Mouse (Mus musculus) monocyte, adult 5-6 weeks (primary cell): Measurements from ENCODE around the gene Clrn2. TPM values are rescaled to one million over a fixed set of nuclear protein-coding genes. Genes with fewer than 3 reads are reported as not detected.
"Not testable (repeated sequence)": the region's sequence is repeated elsewhere in the genome, so short reads cannot be mapped to it uniquely, and the experiment has no call there.

ENCODE experiments used
- ATAC-seq: fragments of 153-309, 156-312 bp; replicated peaks from 2 replicates; pipeline ENCODE4 v1.8.0; 2017; ENCODE audit warnings: mild to moderate bottlenecking; ENCODE audit not compliant: low TSS enrichment, insufficient number of reproducible peaks, severe bottlenecking, poor library complexity, low FRiP score
- total RNA-seq: library from RNA; stranded (forward); fragments of 200-1000, 200-491, 200-594 nt; gene quantifications from 3 replicates; pipeline ENCODE4 v1.2.3, GENCODE M21; 2017

Clrn2 gene
- total RNA-seq: not detected in 3 replicates

DNA sequence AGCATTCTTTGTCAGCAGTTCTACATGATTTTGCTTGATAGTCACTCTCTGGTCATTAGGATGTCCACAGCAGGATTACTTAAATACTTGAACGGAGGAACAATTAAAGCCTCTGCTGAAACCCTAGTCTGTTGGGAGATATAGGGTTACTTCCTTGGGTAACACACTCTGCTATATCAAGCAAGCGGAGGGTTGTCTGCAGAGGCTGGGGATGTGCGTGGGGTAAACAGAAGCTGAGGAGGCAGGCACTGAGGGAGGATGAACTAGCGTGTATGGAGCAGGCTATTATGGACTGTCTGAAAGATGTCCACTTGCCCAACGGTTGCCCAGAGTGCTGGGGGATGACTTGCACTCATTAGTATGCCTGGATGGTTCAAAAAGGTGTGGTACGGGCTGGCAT, at the start of gene Clrn2:
Clrn2 (plus strand) TSS at position 301 of the 400 bp plus-strand sequence.
- ATAC-seq: no peak

DNA sequence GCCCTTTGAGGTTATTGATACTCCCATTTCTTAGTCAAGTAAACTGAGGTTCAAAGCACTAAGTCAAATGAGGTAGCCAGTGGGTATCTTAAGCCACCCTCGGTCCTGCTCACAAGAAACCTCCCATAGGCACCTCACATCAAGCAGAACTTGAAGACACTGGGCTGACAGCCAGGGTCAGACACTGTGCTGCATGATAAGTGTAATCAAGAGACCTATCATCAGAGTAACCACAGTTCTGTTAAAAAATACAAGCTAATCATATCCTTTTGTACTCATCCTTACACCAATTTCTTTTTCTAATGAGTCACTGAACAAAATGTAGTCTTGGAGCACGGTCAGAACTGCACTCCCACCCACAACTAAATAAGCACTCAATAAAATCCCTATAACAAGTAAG, 47.4 kb upstream of the Clrn2 start:
- no peak for ATAC-seq

DNA sequence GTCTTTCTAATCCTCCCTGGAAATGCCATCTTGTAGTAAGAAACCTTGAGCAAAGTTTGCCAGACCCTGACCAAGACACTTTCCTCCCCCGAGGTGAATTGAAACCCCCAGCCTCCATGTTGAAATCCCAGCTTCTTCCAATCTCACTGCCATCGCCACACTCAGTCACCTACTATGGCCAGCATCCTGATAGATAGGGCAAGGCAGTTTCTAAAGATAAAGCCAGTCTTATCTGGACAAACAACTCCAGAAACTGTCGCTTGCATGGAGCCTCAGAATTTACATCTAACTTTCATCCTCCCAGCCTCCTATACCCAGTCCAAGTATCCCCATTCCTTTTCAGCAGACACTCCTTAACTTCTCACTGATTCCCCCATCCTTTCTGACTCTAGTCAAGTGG, 37.1 kb upstream of the Clrn2 start:
- ATAC-seq: no peak

DNA sequence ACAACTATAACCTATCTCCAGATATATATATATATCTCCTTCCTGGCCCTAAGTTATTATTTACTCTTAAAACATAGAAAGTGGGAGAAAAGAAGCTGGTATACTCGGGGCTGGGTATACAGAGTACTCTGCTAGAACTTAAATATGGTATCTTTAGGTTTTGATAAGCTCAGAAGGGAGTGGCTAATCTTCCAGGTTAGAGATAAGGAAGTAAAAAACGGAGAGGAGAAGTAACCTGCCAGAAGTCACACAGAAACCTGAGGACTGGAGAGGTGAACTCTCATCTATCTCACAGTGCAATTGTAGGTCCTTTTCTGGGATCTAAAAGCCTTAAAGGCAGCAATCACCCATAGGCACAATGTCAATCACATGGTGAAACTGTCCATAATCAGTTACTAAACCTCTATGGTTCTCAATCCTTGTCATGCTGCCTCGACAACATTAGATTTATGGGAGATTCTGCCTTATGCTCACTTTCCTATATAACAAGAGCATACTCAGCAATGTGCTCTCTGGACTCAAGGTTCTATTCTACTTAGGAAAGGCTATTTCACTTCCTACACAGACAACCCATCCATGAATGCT, 35.6 kb upstream of the Clrn2 start:
- ATAC-seq: no peak

DNA sequence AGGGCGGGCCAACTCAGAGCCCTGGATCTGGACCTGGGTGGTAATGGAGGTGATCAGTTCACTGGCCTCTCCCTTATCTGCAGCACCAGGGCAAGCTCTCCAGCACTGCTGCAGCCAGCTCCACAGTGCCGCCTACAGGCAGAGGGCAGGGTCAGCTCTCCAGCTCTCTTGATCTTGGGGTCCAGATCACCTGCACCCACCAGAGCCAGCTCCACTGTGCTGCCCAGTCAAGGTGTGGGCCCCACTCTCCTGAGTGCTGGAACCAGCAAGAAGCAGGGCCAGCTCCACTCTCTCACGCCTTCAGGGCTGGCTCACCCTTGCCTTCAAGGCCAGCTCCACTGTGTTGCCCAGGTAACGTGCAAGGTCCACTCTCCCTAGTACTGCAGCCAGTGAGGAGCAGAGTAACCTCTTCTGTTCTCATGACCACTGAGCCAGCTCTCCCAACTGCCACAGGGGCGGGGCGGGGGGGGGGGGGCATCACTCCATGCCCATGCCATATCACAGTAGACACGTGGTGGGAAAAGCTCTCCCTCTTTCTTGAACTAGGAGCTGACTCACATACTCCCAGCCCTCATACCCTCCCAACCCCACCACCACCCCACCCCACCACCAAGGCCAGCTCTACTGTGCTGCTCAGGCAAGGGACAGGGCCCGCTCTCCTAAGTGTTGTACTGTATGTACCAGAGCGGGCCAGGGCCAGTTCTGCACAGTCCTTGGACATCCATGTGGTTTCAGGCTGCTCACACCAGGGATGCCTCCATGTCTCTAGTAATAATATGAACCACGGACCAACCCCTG, 33.5 kb upstream of the Clrn2 start:
- no peak for ATAC-seq

DNA sequence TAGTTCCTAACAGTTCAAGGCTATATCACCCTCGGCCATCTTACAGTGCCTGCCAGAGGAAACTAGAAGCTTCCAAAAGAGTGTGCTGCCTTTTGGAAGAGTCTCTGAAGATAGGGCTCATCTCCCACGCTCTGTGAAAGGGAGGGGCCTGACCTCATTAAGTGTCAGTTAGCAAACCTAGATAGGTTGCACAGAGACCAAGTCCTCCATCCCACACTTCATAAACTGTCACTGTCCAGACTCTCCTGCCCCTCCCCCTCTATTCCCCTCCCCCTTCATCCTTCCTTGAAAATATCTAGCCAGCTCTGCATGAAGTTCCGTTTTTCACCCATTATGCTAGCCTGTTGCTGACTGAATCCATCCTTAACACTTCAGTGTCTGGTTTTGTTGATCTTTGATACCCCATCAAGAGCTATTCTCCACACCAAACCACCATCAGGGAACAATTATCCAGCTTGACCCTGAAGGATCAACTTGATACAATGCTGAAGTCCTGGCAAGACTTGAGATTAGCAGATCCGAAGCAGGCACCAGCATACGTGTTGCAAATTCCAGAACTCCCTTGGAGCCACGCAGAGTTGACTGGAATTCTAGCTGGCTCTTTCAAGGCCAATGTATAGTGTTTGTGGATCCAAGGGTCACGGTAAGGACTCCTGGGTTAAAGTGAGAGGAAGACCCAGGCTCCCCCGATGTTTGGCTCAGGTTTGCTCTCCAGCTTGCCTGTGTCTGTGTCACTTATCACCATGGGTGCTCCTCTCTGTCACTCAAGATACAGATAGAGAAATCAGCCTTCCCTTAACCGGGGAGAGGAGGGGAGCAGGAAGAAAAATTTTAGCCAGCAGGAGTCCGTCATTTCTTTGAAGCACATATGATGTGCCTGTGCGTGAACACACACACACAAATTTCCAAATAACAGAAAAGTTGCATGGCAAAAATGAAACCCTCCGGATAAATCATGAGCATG, 31.4 kb upstream of the Clrn2 start:
- ATAC-seq: no peak

DNA sequence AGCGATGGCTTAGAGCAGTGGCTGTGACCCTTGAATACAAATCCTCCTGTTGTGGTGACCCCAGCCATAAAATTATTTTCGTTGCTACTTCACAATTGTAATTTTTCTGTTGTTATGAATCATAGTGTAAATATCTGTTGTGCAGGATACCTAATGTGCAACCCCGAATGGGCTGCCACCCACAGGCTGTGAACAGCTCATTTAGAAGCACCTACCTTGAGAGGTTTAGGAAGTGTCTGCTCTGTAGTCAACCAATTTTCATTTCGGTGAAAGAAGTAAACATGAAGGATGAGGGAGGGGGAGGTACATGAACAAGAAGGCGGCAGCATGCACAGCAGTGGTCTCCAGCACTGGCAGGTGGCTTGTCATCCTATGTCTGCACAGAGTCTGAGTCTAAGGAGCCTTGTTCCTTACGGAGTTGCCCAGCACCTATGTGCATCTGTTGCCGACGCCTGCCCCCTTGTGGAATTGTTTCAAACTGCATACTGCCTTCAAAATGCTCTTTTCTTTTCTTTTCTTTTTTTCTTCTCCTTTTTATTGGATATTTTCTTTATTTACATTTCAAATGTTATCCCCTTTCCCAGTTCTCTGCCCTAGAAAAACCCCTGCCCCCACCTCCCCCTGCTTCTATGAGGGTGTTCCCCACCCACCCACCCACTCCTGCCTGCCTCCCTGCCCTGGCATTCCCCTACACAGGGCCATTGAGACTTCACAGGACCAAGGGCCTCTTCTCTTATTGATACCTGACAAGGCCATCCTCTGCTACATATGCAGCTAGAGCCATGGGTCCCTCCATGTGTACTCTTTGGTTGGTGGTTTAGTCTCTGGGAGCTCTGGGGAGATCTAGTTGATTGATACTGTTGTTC, 29.3 kb upstream of the Clrn2 start:
- ATAC-seq: no peak

DNA sequence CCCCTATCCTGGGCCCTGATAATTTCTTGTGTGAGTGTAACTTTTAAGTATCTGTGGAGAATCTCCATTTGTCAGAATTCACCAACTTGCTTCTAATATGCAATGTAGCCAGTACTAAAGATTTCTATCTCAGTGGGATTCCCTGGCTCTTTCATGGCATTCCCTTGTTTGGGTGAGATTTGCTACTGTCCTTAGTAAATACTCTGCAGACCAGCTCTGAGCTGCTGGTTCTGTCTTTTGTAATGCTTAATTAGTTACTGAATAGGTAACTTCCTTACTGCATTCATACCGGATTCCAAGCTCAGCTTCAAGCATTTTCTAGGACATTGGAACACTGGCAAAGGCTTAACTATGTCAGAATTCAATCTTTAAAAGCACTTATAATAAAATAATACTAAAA, 27.8 kb upstream of the Clrn2 start:
- ATAC-seq: not testable (repeated sequence)

DNA sequence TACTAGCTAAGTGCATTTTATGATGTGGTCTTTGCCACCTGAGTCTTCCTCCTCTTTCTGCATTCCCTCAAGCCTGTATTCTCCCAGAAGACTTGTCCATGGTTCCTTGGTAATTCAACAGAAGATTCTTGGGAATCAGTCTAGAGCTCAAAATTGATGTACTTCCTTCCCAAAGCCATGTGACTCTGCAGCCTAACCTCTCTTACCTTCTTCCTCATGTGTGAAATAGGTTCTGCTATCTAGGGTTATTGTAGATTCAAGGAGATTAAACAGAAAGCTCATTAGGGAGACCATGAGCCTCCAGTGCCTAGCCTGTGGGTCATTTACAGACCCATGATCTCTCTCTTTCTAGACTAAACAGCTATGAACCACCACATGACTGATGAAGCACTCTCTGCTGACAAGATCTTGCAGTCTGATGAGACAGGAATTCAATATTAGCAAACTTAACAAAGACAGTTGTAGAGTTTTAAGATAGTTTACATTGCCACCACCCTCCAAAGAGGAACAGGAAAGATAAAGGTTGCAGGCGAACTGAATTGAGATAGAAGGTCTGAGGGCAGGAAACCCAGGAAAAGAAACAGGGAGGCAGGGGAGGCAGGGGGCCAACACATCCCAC, 27.0 kb upstream of the Clrn2 start:
- ATAC-seq: no peak

DNA sequence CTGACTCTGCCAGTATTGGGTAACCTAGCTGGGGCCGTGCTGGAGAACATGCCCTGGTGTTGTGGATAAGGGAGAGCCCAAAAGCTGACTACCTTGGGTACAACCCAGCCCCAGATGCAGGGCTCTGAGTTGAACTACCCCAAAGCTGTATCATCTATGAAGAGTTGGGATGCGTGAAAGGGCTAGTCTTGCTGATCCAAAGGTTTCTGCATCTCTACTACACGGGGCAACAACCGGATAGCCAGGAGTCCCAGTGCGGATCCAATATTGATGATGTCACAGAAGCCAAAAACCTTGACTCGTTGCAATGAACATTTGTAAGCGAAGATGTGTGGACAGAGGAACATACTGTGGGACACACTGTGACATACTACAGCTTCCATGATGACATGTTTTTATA, 25.7 kb upstream of the Clrn2 start:
- no peak for ATAC-seq

DNA sequence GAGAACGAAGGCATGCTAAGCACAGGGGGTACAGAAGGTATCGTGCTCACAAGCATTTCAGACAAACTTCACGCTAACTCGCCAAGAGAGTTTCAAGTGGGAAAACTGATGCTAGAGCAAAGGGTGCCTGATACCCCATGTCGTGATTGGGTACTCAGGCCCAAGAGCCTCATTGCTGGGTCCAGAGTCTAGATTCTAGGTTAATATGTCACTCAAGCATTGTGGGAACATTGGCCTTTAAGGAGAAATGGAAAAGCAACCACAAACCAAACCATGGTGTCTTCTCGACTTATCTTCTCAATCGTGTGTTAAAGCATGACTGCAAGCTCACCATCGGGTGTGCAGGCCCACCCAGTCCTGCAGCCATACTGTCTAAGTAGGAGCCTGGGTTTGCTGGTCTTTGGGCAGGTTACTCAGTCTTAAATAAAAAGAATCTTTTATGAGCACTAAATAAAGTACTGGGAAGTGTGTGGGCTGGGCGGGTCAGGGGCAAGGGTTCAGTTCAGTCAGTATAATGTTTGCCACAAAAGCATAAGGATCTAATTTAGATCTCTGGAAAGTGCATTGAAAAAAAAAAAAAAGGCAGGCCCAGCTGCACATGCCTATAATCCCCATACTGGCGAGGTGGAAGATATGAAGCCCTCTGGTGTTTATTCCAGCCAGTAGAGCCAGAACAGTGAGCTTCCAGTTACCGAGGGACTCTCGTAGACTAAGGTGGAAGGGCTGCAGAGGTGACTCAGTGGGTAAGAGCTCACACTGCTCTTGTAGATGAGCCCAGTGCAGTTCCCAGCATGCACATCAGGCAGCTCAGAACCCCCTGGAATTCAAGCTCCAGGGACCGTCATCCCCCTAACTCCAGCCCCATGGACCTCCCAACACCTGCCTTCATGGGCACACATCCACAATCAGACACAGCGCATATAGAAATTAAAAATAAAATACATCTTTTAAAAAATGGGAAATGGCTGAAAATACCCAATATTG, 17.3 kb upstream of the Clrn2 start:
- no peak for ATAC-seq

DNA sequence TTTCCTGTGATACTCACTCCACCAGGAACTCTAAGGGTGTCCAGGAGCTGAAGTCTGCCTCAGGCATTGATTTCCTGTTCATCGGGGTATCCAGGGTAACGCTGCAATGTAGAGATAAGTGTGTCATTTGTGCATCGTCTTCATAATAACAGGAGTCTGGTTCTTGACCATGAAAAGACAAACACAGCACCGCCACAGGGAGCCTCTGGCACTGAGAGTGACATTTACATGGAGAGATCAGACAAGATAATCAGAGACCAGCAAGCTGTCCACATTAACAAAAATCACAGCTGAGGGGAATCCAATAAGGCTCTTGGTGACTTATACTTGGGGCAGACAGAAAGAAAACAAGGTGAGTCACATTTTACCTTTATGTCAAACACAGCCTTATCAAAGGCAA, 15.7 kb upstream of the Clrn2 start:
- ATAC-seq: no peak

DNA sequence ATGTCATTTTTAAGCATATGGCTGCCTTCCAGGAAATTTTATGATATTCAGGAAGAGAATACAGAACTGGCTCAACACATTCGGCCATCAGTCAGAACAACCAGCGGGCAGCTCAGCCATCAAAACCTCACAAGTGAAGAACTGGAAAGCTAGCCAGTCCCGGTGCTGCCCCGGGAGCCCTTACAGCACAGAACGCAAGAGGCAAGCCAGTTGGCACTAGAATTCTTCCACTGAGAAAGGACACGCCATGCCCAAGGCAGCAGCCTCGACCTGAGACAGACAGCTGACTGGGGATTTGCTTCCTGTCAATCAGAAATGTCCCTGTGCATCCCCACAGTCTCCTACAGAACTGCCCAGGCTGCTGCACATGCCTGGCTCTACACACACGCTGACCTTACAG, 15.2 kb upstream of the Clrn2 start:
- ATAC-seq: no peak

DNA sequence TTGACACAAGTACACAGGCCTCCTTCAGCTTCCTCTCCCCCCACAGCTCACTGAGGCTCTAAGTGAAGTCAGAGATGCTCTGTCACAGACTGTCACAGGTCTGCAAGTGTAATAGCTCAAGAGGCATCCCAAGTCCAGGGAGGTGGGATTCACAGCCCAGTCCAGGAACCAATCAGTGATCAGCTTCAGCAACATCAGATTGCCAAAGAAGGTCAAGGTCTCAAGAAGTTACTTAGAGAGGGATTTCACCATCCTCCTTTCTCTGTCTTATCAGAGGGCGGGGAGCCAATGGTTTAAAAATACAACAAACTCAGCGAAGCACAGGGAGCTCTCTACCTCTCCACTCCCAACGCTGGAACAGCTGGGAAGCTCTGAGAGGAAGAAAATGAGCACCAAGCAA, 12.4 kb upstream of the Clrn2 start:
- no peak for ATAC-seq

DNA sequence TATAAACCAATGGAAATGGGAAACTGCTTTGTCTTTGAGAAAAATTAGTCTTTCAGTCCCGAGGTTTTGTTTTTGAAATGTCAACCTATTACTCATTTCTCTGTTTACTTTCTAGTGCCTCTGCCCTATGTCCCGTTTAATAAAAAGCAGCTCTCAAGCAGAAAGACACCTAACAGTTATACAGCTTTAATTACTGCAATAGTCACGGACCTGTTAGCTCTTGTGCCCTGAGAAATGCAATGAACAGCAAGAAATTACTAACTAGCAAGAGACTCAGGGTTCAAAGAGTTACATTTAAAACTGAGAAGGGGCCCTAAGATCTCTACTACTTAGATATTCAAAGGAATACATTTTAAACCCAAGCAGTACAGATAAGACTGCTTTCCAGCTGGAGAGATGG, 11.8 kb upstream of the Clrn2 start:
- no peak for ATAC-seq

DNA sequence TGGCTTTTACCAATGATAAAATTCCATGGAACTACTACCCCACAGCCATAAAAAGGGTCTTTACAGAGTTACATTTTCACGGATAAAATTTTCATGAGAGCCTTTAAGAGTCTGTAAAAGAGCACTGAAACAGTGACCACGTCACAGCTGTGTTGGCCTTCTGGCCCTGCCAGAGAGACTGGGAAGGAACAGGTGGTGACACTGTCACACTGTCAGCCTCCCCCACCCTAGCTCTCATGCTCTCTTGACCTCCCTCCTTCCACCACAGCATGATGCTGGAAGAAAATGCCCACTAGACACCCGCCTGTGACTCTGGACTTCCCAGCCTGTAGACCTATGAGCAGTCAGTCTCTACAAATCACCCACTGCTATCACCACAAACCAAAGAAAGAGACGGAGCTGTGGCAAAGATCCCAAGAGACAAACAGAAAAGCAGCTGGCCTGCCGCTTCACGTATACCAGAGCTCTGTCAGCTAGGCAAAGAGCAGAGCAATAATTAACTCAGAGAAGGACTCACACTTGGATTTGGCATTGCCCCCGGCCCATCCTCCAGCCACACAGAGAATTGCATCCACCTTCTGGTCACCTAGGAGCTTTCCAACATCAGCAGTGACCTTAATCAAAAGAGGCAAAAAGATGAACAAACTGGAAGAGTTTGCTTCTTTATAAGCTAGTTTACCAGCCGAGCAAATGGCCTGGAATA, 9.3 kb upstream of the Clrn2 start:
- ATAC-seq: no peak

DNA sequence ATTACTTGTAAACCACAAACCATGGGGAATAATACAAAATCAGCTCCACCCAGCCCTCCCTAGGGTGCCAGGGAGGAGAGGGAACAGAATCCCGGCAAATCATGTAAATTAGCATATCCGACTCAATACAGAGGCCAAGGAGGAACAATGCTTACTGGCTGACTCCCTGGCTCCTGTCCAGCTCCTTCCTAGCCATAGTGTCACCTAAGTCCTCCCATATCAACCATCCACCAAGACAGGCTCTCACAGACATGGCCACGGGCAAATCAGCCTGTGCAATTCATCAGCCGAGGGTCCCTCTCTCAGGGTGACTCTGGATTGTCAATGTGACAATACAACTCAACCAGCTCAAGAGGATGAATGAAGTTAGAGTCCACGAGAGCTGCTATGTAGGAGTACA, 4.9 kb upstream of the Clrn2 start:
- no peak for ATAC-seq
